Mouse (Mus musculus): ENCODE measurements around the gene Vamp3.

The Vamp3 gene

GRCm38 (mm10) chr4:151057347-151058321 is at the start of gene Vamp3:
Vamp3 (minus strand) TSS chr4:151057963.
- DNase-seq, result peak; percentile 99

- DNase-seq, result no peak
These were observed 48.7 kb upstream of the Vamp3 start for GRCm38 (mm10) chr4:151106468-151106867.

- DNase-seq, result no peak
These were observed 48.1 kb upstream of the Vamp3 start for GRCm38 (mm10) chr4:151105886-151106285.

GRCm38 (mm10) chr4:151104147-151104546 is 46.4 kb upstream of the Vamp3 start:
- no peak for DNase-seq

- peak; percentile 77 for DNase-seq
These were observed 45.9 kb upstream of the Vamp3 start for GRCm38 (mm10) chr4:151103646-151104045.

- DNase-seq, result no peak
These were observed 39.3 kb upstream of the Vamp3 start for GRCm38 (mm10) chr4:151097104-151097438.

- DNase-seq, result no peak
These were observed 38.8 kb upstream of the Vamp3 start for GRCm38 (mm10) chr4:151096334-151097103.

- DNase-seq, result no peak
These were observed 37.4 kb upstream of the Vamp3 start for GRCm38 (mm10) chr4:151095207-151095606.

- DNase-seq, result no peak
These were observed 31.5 kb upstream of the Vamp3 start, which contains the start of gene Gm13090 for GRCm38 (mm10) chr4:151089270-151089669. Gm13090 (plus strand) TSS chr4:151089570.

GRCm38 (mm10) chr4:151088819-151089218 is 31.1 kb upstream of the Vamp3 start:
- DNase-seq, result no peak

- no peak for DNase-seq
These were observed 29.6 kb upstream of the Vamp3 start for GRCm38 (mm10) chr4:151087358-151087757.

- DNase-seq, result no peak
These were observed 25.3 kb upstream of the Vamp3 start for GRCm38 (mm10) chr4:151083027-151083426.

GRCm38 (mm10) chr4:151081977-151082376 is 24.2 kb upstream of the Vamp3 start:
- DNase-seq, result no peak

- DNase-seq, result no peak
These were observed 23.6 kb upstream of the Vamp3 start for GRCm38 (mm10) chr4:151081355-151081754.

- DNase-seq, result no peak
These were observed 17.1 kb upstream of the Vamp3 start for GRCm38 (mm10) chr4:151074817-151075216.

GRCm38 (mm10) chr4:151073108-151073744 is 15.5 kb upstream of the Vamp3 start:
- peak; percentile 75 for DNase-seq

- no peak for DNase-seq
These were observed 13.2 kb upstream of the Vamp3 start for GRCm38 (mm10) chr4:151070962-151071361.

GRCm38 (mm10) chr4:151068751-151069150 is 11.0 kb upstream of the Vamp3 start:
- DNase-seq, result no peak

- no peak for DNase-seq
These were observed 1.8 kb upstream of the Vamp3 start for GRCm38 (mm10) chr4:151059566-151059965.

- no peak for DNase-seq
These were observed 871 bp upstream of the Vamp3 start for GRCm38 (mm10) chr4:151058634-151059033.

GRCm38 (mm10) chr4:151051162-151051561 is 6.6 kb downstream of the Vamp3 start:
- no peak for DNase-seq

- no peak for DNase-seq
These were observed 11.2 kb downstream of the Vamp3 start for GRCm38 (mm10) chr4:151046524-151046923.

- DNase-seq, result peak; percentile 77
These were observed 12.7 kb downstream of the Vamp3 start for GRCm38 (mm10) chr4:151044944-151045570.
